Mouse (Mus musculus) subcutaneous adipose tissue, adult 2 months (tissue): ENCODE measurements around the gene Kynu. TPM values are rescaled to one million over a fixed set of nuclear protein-coding genes. Genes with fewer than 3 reads are reported as not detected.

ENCODE experiments used
- polyA plus RNA-seq: library from polyadenylated mRNA; depleted of rRNA; stranded (reverse); fragments of >200 nt; gene quantifications from 2 replicates; pipeline ENCODE4 v1.2.3, GENCODE M21; 2012; ENCODE audit warnings: low replicate concordance; rRNA removed

Gene Kynu
- polyA plus RNA-seq: 0.18 TPM in 1 of 2 replicates, not detected in the other

GRCm38 (mm10) chr2:43555062-43555888 is at the start of gene Kynu:
Kynu (plus strand) TSS chr2:43555329.

Other genes starting within 250 kb of the Kynu start
- 0.95 and 1.6 TPM in 2 replicates for gene Arhgap15, start 193.5 kb downstream of the Kynu start, polyA plus RNA-seq